ENCODE assay signal across 8 mouse cellular contexts in the genomic region with DNA sequence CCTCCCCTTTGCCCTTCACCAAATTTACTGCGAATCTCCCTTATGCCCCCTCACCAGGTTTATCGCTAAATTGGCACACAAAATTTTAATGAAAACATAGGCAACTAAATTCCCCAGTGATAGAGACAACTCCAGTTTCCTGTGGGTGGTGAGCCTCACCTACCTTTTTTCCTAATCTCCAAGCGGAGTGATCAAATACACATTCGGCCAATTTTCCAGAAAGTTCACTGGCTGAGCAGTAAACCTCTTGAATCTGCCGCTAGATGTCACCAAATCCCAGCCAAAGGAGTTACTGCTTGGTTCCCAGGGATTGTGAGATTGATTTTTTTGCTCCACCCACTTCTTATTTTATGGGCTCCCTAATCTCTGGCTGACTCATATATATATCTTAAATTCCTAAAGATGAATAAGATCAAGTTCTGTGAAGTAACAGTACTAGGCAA. TPM values are rescaled to one million over a fixed set of nuclear protein-coding genes. Genes with fewer than 3 reads are reported as not detected.
DNase-seq lines count a peak whose midpoint lies in the region; ATAC-seq and TF ChIP-seq lines count a peak whose summit lies in the region.

No protein-coding gene starts in this region.

- TF ChIP-seq CTCF in cortical plate, adult 2 months (IDR thresholded peaks at IDR 0.05; ENCODE audit: extremely low read depth, insufficient read depth, low read length): peak; percentile 50

- peak overlapping the region; percentile 51 for H3K4me2 ChIP-seq in limb, embryonic 12.5 days
- H3K4me2 ChIP-seq in midbrain, embryonic 13.5 days (replicated peaks): peak overlapping the region; percentile 53

- no peak for TF ChIP-seq POLR2A in cortical plate, adult 2 months (IDR thresholded peaks at IDR 0.05; ENCODE audit: extremely low read depth, insufficient read depth, low read length)

- H3K36me3 ChIP-seq in erythroblast, embryonic 14.5 days (ENCODE audit: control insufficient read depth): peaks cover 13% of the 10 kb centered on the region
- H3K36me3 ChIP-seq in limb, embryonic 12.5 days: peaks cover 6% of the 10 kb centered on the region; the same call in 1 of the 2 replicates
- no peaks in the 10 kb centered on the region for H3K36me3 ChIP-seq in midbrain, embryonic 13.5 days

- H3K4me3 ChIP-seq in erythroblast, embryonic 14.5 days (replicated peaks): peak overlapping the region; percentile 81
- H3K4me3 ChIP-seq in cortical plate, adult 2 months (ENCODE audit: insufficient read depth, low read length): peak overlapping the region; percentile 89; the same call in 1 of the 2 replicates
- H3K4me3 ChIP-seq in limb, embryonic 12.5 days (replicated peaks): peak overlapping the region; percentile 47
- H3K4me3 ChIP-seq in midbrain, embryonic 13.5 days (replicated peaks): peak overlapping the region; percentile 54

- DNase-seq in kidney, adult 11 months: peak; percentile 30
- peak; percentile 26 to 64 for DNase-seq in spleen, postnatal 4 days (ENCODE audit: low spot score in 2 of 2)

- peak overlapping the region; percentile 89 for H3K27ac ChIP-seq in cortical plate, adult 2 months (ENCODE audit: insufficient read depth, low read length)
- H3K27ac ChIP-seq in limb, embryonic 12.5 days: peak overlapping the region; percentile 86
- peak overlapping the region; percentile 89 for H3K27ac ChIP-seq in midbrain, embryonic 13.5 days

- H3K9ac ChIP-seq in limb, embryonic 12.5 days (replicated peaks): peak overlapping the region; percentile 51; the same call in 1 of the 2 replicates
- H3K9ac ChIP-seq in midbrain, embryonic 13.5 days (replicated peaks): peak overlapping the region; percentile 59; the same call in 1 of the 2 replicates

- ATAC-seq in erythroblast, adult 5-6 weeks (replicated peaks; ENCODE audit: low FRiP score, poor library complexity, severe bottlenecking): no peak
- ATAC-seq in granulocyte monocyte progenitor cell, adult 5-6 weeks (replicated peaks; ENCODE audit: poor library complexity, severe bottlenecking): peak; percentile 17
- ATAC-seq in limb, embryonic 12.5 days (ENCODE audit: insufficient number of reproducible peaks, insufficient read depth, low FRiP score, low TSS enrichment, low read depth): no peak
- ATAC-seq in midbrain, embryonic 13.5 days: no peak

- 34% methylated on average over 5 of the region's 5 CpGs for WGBS in limb, embryonic 12.5 days
- WGBS in midbrain, embryonic 13.5 days: 35% methylated on average over 5 of the region's 5 CpGs

- H3K27me3 ChIP-seq in erythroblast, embryonic 14.5 days (ENCODE audit: control insufficient read depth): no peaks in the 10 kb centered on the region
- peaks cover 2% of the 10 kb centered on the region; the same call in 1 of the 2 replicates for H3K27me3 ChIP-seq in limb, embryonic 12.5 days
- no peaks in the 10 kb centered on the region for H3K27me3 ChIP-seq in midbrain, embryonic 13.5 days

- peaks cover 21% of the 10 kb centered on the region for H3K4me1 ChIP-seq in erythroblast, embryonic 14.5 days (ENCODE audit: control insufficient read depth)
- H3K4me1 ChIP-seq in cortical plate, adult 2 months (ENCODE audit: control insufficient read depth, insufficient read depth, low read length): no peaks in the 10 kb centered on the region; the same call in 1 of the 2 replicates
- H3K4me1 ChIP-seq in limb, embryonic 12.5 days (replicated peaks): 0 out of 2 replicates have a peak, but pooled peaks cover 2% of the 10 kb centered on the region
- peaks cover 8% of the 10 kb centered on the region for H3K4me1 ChIP-seq in midbrain, embryonic 13.5 days (replicated peaks)

- peaks cover 7% of the 10 kb centered on the region; the same call in 1 of the 2 replicates for H3K9me3 ChIP-seq in erythroblast, embryonic 14.5 days (ENCODE audit: control insufficient read depth, low read length)
- H3K9me3 ChIP-seq in limb, embryonic 12.5 days: no peaks in the 10 kb centered on the region
- no peaks in the 10 kb centered on the region for H3K9me3 ChIP-seq in midbrain, embryonic 13.5 days

RNA-seq across cellular contexts. Expression of a gene that starts 0.8 kb away (rescaled TPM):
- 17.3 and 24.0 TPM in 2 replicates for polyA plus RNA-seq in erythroblast, embryonic 14.5 days (2012)
- 42.1 and 57.5 TPM in 2 replicates for total RNA-seq in erythroblast, adult 5-6 weeks (2015; ENCODE audit: low replicate concordance)
- total RNA-seq in erythroblast, adult 5-6 weeks (2017; ENCODE audit: low replicate concordance): 120 and 125 TPM in 2 replicates
- 242 and 259 TPM in 2 replicates for polyA plus RNA-seq in cortical plate, adult 2 months (2012; rRNA removed)
- total RNA-seq in granulocyte monocyte progenitor cell, adult 5-6 weeks (2014; fragmentation: Nextera tagmentation): 170 and 206 TPM in 2 replicates
- 712 and 733 TPM in 2 replicates for total RNA-seq in granulocyte monocyte progenitor cell, adult 5-6 weeks (2017)
- 576 and 582 TPM in 2 replicates for polyA plus RNA-seq in limb, embryonic 12.5 days (2016; fragmentation: Nextera tagmentation; extraction: Ambion mirVana)
- 563 and 601 TPM in 2 replicates for polyA plus RNA-seq in midbrain, embryonic 13.5 days (2015; fragmentation: Nextera tagmentation; extraction: Ambion mirVana)

RNA-seq across cellular contexts. Expression of a gene that starts 34.9 kb away (rescaled TPM):
- not detected in 2 replicates for polyA plus RNA-seq in erythroblast, embryonic 14.5 days (2012)
- not detected in 2 replicates for total RNA-seq in erythroblast, adult 5-6 weeks (2015; ENCODE audit: low replicate concordance)
- total RNA-seq in erythroblast, adult 5-6 weeks (2017; ENCODE audit: low replicate concordance): 0.28 TPM in 1 of 2 replicates, not detected in the other
- polyA plus RNA-seq in cortical plate, adult 2 months (2012; rRNA removed): 14.9 TPM in 2 replicates
- total RNA-seq in granulocyte monocyte progenitor cell, adult 5-6 weeks (2014; fragmentation: Nextera tagmentation): 1.1 TPM in 2 replicates
- total RNA-seq in granulocyte monocyte progenitor cell, adult 5-6 weeks (2017): 0.21 and 0.39 TPM in 2 replicates
- 9.9 and 10.2 TPM in 2 replicates for polyA plus RNA-seq in limb, embryonic 12.5 days (2016; fragmentation: Nextera tagmentation; extraction: Ambion mirVana)
- polyA plus RNA-seq in midbrain, embryonic 13.5 days (2015; fragmentation: Nextera tagmentation; extraction: Ambion mirVana): 18.6 and 20.0 TPM in 2 replicates

RNA-seq across cellular contexts. Expression of a gene that starts 37.3 kb away (rescaled TPM):
- polyA plus RNA-seq in erythroblast, embryonic 14.5 days (2012): not detected in 2 replicates
- not detected in 2 replicates for total RNA-seq in erythroblast, adult 5-6 weeks (2015; ENCODE audit: low replicate concordance)
- not detected in 2 replicates for total RNA-seq in erythroblast, adult 5-6 weeks (2017; ENCODE audit: low replicate concordance)
- polyA plus RNA-seq in cortical plate, adult 2 months (2012; rRNA removed): 0.08 and 0.19 TPM in 2 replicates
- not detected in 2 replicates for total RNA-seq in granulocyte monocyte progenitor cell, adult 5-6 weeks (2014; fragmentation: Nextera tagmentation)
- total RNA-seq in granulocyte monocyte progenitor cell, adult 5-6 weeks (2017): not detected in 2 replicates
- polyA plus RNA-seq in limb, embryonic 12.5 days (2016; fragmentation: Nextera tagmentation; extraction: Ambion mirVana): 0.18 TPM in 1 of 2 replicates, not detected in the other
- 0.10 TPM in 1 of 2 replicates, not detected in the other for polyA plus RNA-seq in midbrain, embryonic 13.5 days (2015; fragmentation: Nextera tagmentation; extraction: Ambion mirVana)

Comparison
In these comparisons a context has a peak if more than half of its experiments do, and no peak if none do; other contexts are left out.
1. RNA of a gene that starts 34.9 kb away (polyA plus RNA-seq): 18.6 to 20.0 TPM in midbrain, embryonic 13.5 days, 14.9 TPM in cortical plate, adult 2 months and 9.9 to 10.2 TPM in limb, embryonic 12.5 days; not detected in erythroblast, embryonic 14.5 days; every median in the first group is over 10 times any median in the second.
2. Peak in every context shown above with its lines, with median percentiles within 50 percentile points of each other: H3K4me3 ChIP-seq and H3K27ac ChIP-seq.